Mouse (Mus musculus) spleen, embryonic (tissue): ENCODE data around the gene Angptl1.

Source experiments
- CTCF ChIA-PET: fragments of 350-600 bp; sonication (Branson Sonifier 250); formaldehyde crosslinking; loops from one replicate; lab custom pipeline; 2022; lab: Charles Lee

Angptl1 gene

GRCm38 (mm10) chr1:156838177-156838576, at the start of gene Angptl1:
Gene Angptl1 (plus strand): TSS chr1:156838562.
- CTCF ChIA-PET, result no interaction called here

DNA sequence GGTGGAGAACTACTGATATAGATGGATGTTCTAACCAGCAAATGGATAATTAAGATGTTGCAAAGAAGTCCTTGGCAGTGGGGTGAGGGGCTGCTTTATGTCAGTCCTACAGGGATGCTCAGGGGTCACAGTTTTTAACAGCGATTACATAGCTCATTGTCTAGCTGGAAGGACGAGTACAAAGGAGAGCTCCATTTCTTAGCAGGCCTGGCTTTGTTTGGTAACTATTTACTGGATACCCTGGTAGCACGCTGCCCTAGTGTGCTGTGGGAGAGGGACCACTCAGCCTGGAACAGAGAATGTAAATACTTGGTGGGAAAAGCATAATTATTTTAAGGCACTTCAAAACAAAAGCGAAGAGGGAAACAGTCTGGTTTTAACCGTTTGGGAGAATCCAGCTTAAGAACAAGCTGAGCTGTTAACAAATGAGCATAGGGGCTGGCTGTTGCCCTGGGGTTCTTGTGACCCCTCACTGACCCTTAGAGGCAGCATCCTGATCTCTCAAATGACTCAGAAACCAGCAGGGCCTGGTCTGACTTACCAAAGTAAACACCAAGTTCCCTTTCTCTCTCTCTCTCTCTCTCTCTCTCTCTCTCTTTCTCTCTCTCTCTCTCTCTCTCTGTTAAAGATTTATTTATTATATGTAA, 48.4 kb upstream of the Angptl1 start:
- CTCF ChIA-PET, result no interaction called here

DNA sequence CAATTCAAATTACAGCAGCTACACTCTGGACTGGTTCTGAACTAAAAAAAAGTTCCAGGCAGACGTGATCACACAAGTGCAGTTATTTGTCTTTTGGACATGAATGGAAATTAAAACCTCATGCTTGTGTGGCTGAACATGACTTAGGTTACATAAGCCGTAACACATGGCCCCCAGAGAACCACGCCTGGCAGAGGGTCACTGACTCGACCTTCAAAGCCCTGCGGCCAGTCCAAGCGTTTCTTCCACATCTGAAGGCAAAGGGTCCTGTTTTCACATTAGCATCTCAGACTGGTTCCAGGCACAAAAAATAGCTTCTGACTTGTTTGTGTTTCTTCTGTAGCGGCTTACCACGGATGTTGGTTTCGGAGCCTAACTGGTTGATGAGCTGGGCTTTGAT, 42.1 kb upstream of the Angptl1 start:
- CTCF ChIA-PET, result interaction anchor here (0.6 kb wide), 1 partner anchor 56 kb away, joined by 3 read pairs; no protein-coding TSS in a partner anchor

- CTCF ChIA-PET, result no interaction called here
Observed at GRCm38 (mm10) chr1:156801276-156801675, 37.1 kb upstream of the Angptl1 start.

GRCm38 (mm10) chr1:156808332-156808731, 30.0 kb upstream of the Angptl1 start:
- CTCF ChIA-PET, result no interaction called here

DNA sequence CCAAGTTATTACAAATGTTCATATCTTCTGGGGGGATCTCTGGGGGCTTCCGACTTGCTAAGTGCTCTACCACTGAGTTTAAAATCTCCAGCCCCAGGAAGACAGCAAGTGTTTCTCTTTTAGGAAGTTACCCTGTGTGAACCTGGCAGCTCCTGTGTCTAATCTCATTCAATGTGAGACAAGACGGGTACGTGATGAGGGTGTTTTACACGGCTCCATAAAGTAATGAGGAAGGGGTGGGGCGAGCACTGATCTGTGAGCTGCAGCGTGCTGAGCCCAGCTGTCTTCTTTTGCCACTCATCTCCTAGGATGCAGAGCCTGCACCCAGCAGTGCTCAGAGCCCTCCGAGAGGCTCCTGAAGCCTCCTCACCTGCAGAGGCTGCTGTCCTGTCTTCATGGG, 26.4 kb upstream of the Angptl1 start:
- CTCF ChIA-PET, result interaction anchor here (0.6 kb wide), 1 partner anchor 93 kb away, joined by 5 read pairs; the partner anchor contains the start of gene Fam20b

DNA sequence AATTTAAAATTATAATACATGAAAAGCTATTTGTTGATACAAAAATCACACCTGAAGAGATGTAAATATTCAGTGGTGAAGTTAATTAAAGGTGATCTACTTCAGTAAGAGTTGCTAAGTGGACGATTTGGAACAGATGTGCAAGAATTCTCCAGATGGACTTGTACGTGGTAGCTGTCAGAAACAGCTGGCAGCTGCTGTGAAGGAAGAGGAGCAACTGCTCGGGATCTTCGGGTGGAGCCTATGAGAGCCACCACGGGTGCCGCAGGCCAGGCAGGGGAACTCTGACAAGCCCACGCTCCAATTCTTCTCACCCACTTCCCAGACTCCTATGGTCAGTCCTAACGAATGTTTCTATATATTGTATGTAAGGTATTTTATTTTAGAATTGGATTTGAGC, 25.6 kb upstream of the Angptl1 start:
- CTCF ChIA-PET, result no interaction called here

- CTCF ChIA-PET, result interaction anchor here (0.6 to 1.1 kb wide), 2 partner anchors 9 to 21 kb away, joined by 3 to 4 read pairs; no protein-coding TSS in a partner anchor
Observed at GRCm38 (mm10) chr1:156813485-156813884, 24.9 kb upstream of the Angptl1 start.

DNA sequence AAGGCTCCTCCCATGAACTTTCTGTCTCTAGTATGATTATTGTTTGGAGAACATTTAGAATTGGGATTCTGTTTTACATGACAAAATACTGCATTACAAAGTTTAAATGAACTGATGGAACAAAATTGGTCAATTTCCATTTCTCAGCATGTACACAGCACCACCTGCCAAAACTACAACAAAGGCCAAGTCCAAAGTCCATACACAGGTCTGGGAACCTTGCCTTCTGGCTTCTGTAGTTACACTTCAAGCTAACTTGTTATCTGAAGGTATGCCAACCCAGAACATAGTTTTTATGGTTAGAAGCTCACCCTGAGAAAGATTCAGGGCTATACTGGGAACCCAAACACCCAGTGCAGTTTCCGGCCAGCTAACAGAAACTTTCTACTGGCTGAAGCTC, 19.1 kb upstream of the Angptl1 start:
- CTCF ChIA-PET, result no interaction called here

DNA sequence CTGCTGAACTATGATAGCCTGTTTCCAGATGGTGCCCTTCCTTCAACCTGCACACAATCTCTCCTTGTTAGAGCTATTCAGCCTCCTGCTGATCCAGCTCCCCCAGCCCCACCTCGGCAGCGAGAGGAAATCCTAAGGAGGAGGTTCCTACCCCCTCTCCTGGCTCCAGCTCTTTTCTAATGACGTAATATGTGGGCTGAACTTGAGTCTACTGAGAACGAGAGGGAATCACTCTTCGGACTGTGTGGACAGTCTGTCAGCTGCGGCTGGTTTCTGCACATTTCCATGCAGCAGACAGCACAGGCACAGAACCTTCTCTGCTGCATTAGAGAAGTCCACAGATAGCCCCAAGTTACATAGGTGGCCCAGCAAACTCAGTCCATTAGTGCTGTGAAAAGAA, 333 bp downstream of the Angptl1 start:
- CTCF ChIA-PET, result no interaction called here

GRCm38 (mm10) chr1:156841625-156842339, 3.4 kb downstream of the Angptl1 start:
- CTCF ChIA-PET, result no interaction called here

DNA sequence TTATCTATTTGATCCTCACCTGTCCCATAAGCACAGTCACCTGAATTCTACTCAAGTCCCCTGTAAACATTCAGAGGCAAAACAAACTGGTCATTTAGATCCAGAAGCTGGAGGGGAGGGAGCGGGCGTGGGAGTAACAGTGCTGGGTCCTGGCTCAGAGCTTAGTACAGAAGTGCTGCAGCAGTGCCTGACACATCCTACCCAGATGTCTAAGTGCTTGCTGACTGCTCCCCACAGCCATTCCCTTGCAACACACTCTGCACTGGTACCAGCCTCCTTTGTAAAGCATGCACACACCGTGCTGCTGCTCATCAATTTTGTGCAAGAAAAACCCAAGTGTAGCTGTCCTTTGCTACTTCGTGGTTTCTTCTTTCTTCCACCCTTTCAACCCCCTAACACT, 8.7 kb downstream of the Angptl1 start:
- CTCF ChIA-PET, result no interaction called here

DNA sequence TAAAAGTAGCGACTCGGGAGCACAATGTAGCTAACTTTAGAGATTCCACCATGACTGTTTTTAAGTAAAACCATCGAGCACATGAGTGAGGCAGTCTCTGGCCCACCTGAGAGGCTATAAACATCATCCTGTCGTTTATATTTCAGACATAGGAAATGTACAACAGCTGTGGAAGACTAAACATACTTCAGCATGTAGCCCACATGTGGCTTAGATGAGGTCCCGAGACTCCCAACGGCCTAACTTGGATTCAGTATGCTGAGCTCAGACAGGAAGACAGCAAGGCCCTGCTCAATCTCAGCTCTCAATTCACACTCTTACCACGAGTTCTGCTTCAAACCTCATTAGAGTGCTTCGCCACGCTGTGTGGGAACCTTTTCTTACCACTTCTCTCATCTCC, 14.0 kb downstream of the Angptl1 start:
- CTCF ChIA-PET, result interaction anchor here (0.6 kb wide), 1 partner anchor 17 kb away, joined by 3 read pairs; no protein-coding TSS in a partner anchor

DNA sequence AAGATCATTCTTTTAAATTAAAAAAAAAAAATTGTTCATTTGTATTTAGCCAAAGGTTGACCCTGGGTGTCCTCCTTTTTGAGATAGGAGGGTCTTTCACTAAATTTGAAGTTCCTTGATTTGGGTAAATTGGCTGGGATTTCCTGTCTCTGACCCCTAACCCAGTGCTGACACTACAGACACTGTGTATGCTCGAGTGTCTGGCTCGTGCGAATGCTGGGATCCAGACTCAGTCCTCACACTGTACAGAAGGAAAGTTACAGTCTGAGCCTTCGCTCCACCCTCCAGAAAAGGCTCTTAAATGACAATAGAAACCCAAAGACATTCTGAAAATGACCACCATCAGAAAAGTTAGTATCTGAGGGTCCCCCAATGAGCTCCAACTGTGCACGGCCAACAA, 14.5 kb downstream of the Angptl1 start:
- CTCF ChIA-PET, result interaction anchor here (0.6 kb wide), 1 partner anchor 17 kb away, joined by 3 read pairs; no protein-coding TSS in a partner anchor

- CTCF ChIA-PET, result no interaction called here
Observed at GRCm38 (mm10) chr1:156854558-156854957, 16.2 kb downstream of the Angptl1 start.

GRCm38 (mm10) chr1:156856666-156857065, 18.3 kb downstream of the Angptl1 start:
- CTCF ChIA-PET, result interaction anchor here (0.6 kb wide), 1 partner anchor 20 kb away, joined by 3 read pairs; no protein-coding TSS in a partner anchor

DNA sequence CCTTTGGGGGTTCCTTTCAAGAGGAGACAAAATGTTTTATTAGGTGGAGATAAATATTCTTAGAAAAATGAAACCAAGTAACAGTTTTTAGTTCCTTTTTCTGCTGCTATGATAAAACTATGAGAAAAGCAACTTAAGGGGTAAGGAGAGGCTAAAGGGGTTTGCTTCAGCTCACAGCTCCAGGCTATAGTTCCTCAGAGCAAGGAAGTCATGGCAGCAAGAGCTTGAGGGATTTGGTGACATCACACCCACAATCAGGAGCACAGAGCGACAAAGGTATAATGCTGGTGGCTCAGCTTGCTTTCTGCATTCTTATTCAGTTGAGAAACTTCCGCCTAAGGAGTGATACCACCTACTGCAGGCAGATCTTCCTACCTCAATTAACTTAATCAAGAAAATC, 20.8 kb downstream of the Angptl1 start:
- CTCF ChIA-PET, result interaction anchor here (0.6 to 1.5 kb wide), 2 partner anchors 204 to 218 kb away, joined by 4 to 5 read pairs; no protein-coding TSS in a partner anchor

GRCm38 (mm10) chr1:156859711-156860250, 21.4 kb downstream of the Angptl1 start:
- CTCF ChIA-PET, result interaction anchor here (0.6 to 1.5 kb wide), 2 partner anchors 204 to 217 kb away, joined by 4 to 5 read pairs; no protein-coding TSS in a partner anchor

DNA sequence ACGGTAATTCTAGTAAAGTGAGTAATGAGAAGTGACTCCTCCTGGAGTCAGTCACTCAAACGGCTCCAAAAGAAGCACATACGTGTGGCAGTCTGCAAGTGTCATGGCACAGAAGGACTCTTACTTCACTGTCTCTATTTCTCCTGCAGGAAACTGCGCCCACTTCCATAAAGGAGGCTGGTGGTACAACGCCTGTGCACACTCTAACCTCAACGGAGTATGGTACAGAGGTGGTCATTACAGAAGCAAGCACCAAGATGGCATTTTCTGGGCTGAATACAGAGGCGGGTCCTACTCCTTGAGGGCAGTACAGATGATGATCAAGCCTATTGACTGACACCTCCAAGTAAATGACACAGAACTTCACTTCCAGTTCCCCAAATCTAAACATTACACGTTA, 21.9 kb downstream of the Angptl1 start:
- CTCF ChIA-PET, result interaction anchor here (1.5 kb wide), 1 partner anchor 217 kb away, joined by 4 read pairs; no protein-coding TSS in a partner anchor

DNA sequence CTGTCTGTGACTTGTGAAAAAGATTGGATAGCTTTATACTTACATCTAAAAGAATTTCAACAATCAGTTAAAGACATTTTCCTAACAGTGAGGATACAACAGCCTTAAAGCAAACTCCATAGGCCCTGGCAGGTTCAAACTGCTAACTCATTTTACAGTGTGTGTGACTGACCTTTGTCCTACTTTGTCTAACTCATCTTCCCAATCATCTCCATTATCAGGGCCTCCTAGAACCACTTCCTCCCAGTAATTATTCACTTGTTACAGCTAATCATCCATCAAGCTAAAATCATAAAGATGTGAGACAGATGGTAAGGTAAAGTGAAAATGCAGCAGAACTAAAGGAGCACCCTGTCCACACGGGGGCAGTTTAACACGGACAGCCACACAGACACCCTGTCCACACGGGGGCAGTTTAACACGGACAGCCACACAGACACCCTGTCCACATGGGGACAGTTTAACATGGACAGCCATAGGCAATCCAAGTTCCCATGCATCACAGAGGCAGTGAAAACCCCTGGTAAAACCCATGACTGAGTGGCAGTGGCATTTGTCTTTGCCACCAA, 23.2 kb downstream of the Angptl1 start:
- CTCF ChIA-PET, result no interaction called here

GRCm38 (mm10) chr1:156863726-156864125, 25.4 kb downstream of the Angptl1 start:
- CTCF ChIA-PET, result no interaction called here

GRCm38 (mm10) chr1:156864240-156864639, 25.9 kb downstream of the Angptl1 start:
- CTCF ChIA-PET, result no interaction called here
